Mouse (Mus musculus) lung, postnatal 0 days (tissue): ENCODE results near the gene Popdc3.

Source experiments
- CTCF ChIP-seq: IDR thresholded peaks from 2 replicates; pipeline ENCODE4 v1.5.1; 2016; ENCODE audit warnings: antibody characterized with exemption, mild to moderate bottlenecking
- EP300 ChIP-seq: IDR thresholded peaks from 2 replicates; pipeline ENCODE4 v1.6.1; 2016; ENCODE audit warnings: antibody characterized with exemption, mild to moderate bottlenecking, control low read depth

- TF ChIP-seq CTCF (no peak), EP300 (no peak)
Measured at GRCm38 (mm10) chr10:45210201-45210600, 32.3 kb downstream of the Popdc3 start.
